Mouse (Mus musculus): Measurements from ENCODE around the gene Myh3. TPM values are rescaled to one million over a fixed set of nuclear protein-coding genes. Genes with fewer than 3 reads are reported as not detected.
A peak's percentile ranks its signal among the peaks of the same experiment; 100 is the strongest.

Gene Myh3
- polyA plus RNA-seq, 1 experiment: not detected

GRCm38 (mm10) chr11:67144559-67145265 lies 66.6 kb downstream of the Myh3 start:
- Histone ChIP-seq H3K27ac (ENCODE audit: control insufficient read depth, insufficient read depth, low read depth, low read length, poor library complexity) (peak overlapping the region; percentile 43; the same call in 1 of the 2 replicates), H3K4me1 (ENCODE audit: control insufficient read depth, insufficient read depth, low read length) (no peaks in the 10 kb centered on the region), H3K4me3 (replicated peaks; ENCODE audit: control insufficient read depth, low read depth, low read length) (no peak overlapping the region)
- WGBS: 58% methylated on average over 6 of the region's 6 CpGs
- TF ChIP-seq CTCF (IDR thresholded peaks at IDR 0.05; ENCODE audit: control insufficient read depth, insufficient read depth, low read length) (no peak), POLR2A (IDR thresholded peaks at IDR 0.05; ENCODE audit: borderline replicate concordance, control insufficient read depth, low read depth, low read length) (no peak)

- WGBS: 75% methylated on average over 5 of the region's 5 CpGs
- H3K27ac ChIP-seq (ENCODE audit: control insufficient read depth, insufficient read depth, low read depth, low read length, poor library complexity): no peak overlapping the region
Measured at GRCm38 (mm10) chr11:67145482-67146408, 67.6 kb downstream of the Myh3 start.

GRCm38 (mm10) chr11:67146409-67147282 lies 68.5 kb downstream of the Myh3 start:
- no peaks in the 10 kb centered on the region for H3K4me1 ChIP-seq (ENCODE audit: control insufficient read depth, insufficient read depth, low read length)
- H3K27ac ChIP-seq (ENCODE audit: control insufficient read depth, insufficient read depth, low read depth, low read length, poor library complexity): no peak overlapping the region
- WGBS: 65% methylated on average over 4 of the region's 4 CpGs
- no peak for TF ChIP-seq CTCF (IDR thresholded peaks at IDR 0.05; ENCODE audit: control insufficient read depth, insufficient read depth, low read length)
- no peak for TF ChIP-seq POLR2A (IDR thresholded peaks at IDR 0.05; ENCODE audit: borderline replicate concordance, control insufficient read depth, low read depth, low read length)
- H3K4me3 ChIP-seq (replicated peaks; ENCODE audit: control insufficient read depth, low read depth, low read length): no peak overlapping the region

More at GRCm38 (mm10) chr11:67145482-67146408, 67.6 kb downstream of the Myh3 start:
- Histone ChIP-seq H3K4me1 (ENCODE audit: control insufficient read depth, insufficient read depth, low read length) (no peaks in the 10 kb centered on the region), H3K4me3 (replicated peaks; ENCODE audit: control insufficient read depth, low read depth, low read length) (no peak overlapping the region)
- TF ChIP-seq CTCF (IDR thresholded peaks at IDR 0.05; ENCODE audit: control insufficient read depth, insufficient read depth, low read length) (no peak), POLR2A (IDR thresholded peaks at IDR 0.05; ENCODE audit: borderline replicate concordance, control insufficient read depth, low read depth, low read length) (no peak)

- no peaks in the 10 kb centered on the region for H3K4me1 ChIP-seq (ENCODE audit: control insufficient read depth, insufficient read depth, low read length)
- H3K27ac ChIP-seq (ENCODE audit: control insufficient read depth, insufficient read depth, low read depth, low read length, poor library complexity): no peak overlapping the region
- 87% methylated on average over 12 of the region's 12 CpGs for WGBS
- H3K4me3 ChIP-seq (replicated peaks; ENCODE audit: control insufficient read depth, low read depth, low read length): no peak overlapping the region
- TF ChIP-seq POLR2A (IDR thresholded peaks at IDR 0.05; ENCODE audit: borderline replicate concordance, control insufficient read depth, low read depth, low read length): no peak
- no peak for TF ChIP-seq CTCF (IDR thresholded peaks at IDR 0.05; ENCODE audit: control insufficient read depth, insufficient read depth, low read length)
Measured at GRCm38 (mm10) chr11:67147283-67147921, 69.3 kb downstream of the Myh3 start.

- Histone ChIP-seq H3K4me1 (ENCODE audit: control insufficient read depth, insufficient read depth, low read length) (no peaks in the 10 kb centered on the region), H3K4me3 (replicated peaks; ENCODE audit: control insufficient read depth, low read depth, low read length) (no peak overlapping the region), H3K27ac (ENCODE audit: control insufficient read depth, insufficient read depth, low read depth, low read length, poor library complexity) (no peak overlapping the region)
- WGBS: 76% methylated on average over 4 of the region's 4 CpGs
- TF ChIP-seq CTCF (IDR thresholded peaks at IDR 0.05; ENCODE audit: control insufficient read depth, insufficient read depth, low read length): no peak
- TF ChIP-seq POLR2A (IDR thresholded peaks at IDR 0.05; ENCODE audit: borderline replicate concordance, control insufficient read depth, low read depth, low read length): no peak
Measured at GRCm38 (mm10) chr11:67148286-67149012, 70.3 kb downstream of the Myh3 start.

- 77% methylated on average over 2 of the region's 2 CpGs for WGBS
- Histone ChIP-seq H3K4me3 (replicated peaks; ENCODE audit: control insufficient read depth, low read depth, low read length) (no peak overlapping the region), H3K4me1 (ENCODE audit: control insufficient read depth, insufficient read depth, low read length) (no peaks in the 10 kb centered on the region), H3K27ac (ENCODE audit: control insufficient read depth, insufficient read depth, low read depth, low read length, poor library complexity) (no peak overlapping the region)
- no peak for TF ChIP-seq POLR2A (IDR thresholded peaks at IDR 0.05; ENCODE audit: borderline replicate concordance, control insufficient read depth, low read depth, low read length)
- TF ChIP-seq CTCF (IDR thresholded peaks at IDR 0.05; ENCODE audit: control insufficient read depth, insufficient read depth, low read length): no peak
Measured at GRCm38 (mm10) chr11:67150237-67150636, 72.1 kb downstream of the Myh3 start.

GRCm38 (mm10) chr11:67151159-67151558 lies 73.1 kb downstream of the Myh3 start:
- Histone ChIP-seq H3K4me1 (ENCODE audit: control insufficient read depth, insufficient read depth, low read length) (no peaks in the 10 kb centered on the region), H3K4me3 (replicated peaks; ENCODE audit: control insufficient read depth, low read depth, low read length) (no peak overlapping the region), H3K27ac (ENCODE audit: control insufficient read depth, insufficient read depth, low read depth, low read length, poor library complexity) (no peak overlapping the region)
- 68% methylated on average over 3 of the region's 3 CpGs for WGBS
- TF ChIP-seq CTCF (IDR thresholded peaks at IDR 0.05; ENCODE audit: control insufficient read depth, insufficient read depth, low read length): no peak
- no peak for TF ChIP-seq POLR2A (IDR thresholded peaks at IDR 0.05; ENCODE audit: borderline replicate concordance, control insufficient read depth, low read depth, low read length)

Other genes starting within 250 kb of the Myh3 start
- not detected in 2 replicates for gene Pirt, start 166.3 kb upstream of the Myh3 start, polyA plus RNA-seq (2011; ENCODE audit: insufficient read depth, insufficient read length, low replicate concordance, missing spikeins)
- not detected in 2 replicates for gene Tmem238l, start 121.7 kb upstream of the Myh3 start, polyA plus RNA-seq (2011; ENCODE audit: insufficient read depth, insufficient read length, low replicate concordance, missing spikeins)
- gene Tmem220, start 53.1 kb upstream of the Myh3 start, polyA plus RNA-seq (2011; ENCODE audit: insufficient read depth, insufficient read length, low replicate concordance, missing spikeins): 0.61 TPM in 1 of 2 replicates, not detected in the other
- gene Adprm, start 25.7 kb upstream of the Myh3 start, polyA plus RNA-seq (2011; ENCODE audit: insufficient read depth, insufficient read length, low replicate concordance, missing spikeins): 6.9 and 15.4 TPM in 2 replicates
- gene Sco1, start 25.6 kb upstream of the Myh3 start, polyA plus RNA-seq (2011; ENCODE audit: insufficient read depth, insufficient read length, low replicate concordance, missing spikeins): 3.2 and 5.0 TPM in 2 replicates
- 1.7 and 6.8 TPM in 2 replicates for gene Myh2, start 92.7 kb downstream of the Myh3 start, polyA plus RNA-seq (2011; ENCODE audit: insufficient read depth, insufficient read length, low replicate concordance, missing spikeins)
- gene Myh1, start 121.8 kb downstream of the Myh3 start, polyA plus RNA-seq (2011; ENCODE audit: insufficient read depth, insufficient read length, low replicate concordance, missing spikeins): 11.4 and 12.9 TPM in 2 replicates
- gene Myh4, start 159.7 kb downstream of the Myh3 start, polyA plus RNA-seq (2011; ENCODE audit: insufficient read depth, insufficient read length, low replicate concordance, missing spikeins): 1.8 and 4.4 TPM in 2 replicates
- gene Myh8, start 198.8 kb downstream of the Myh3 start, polyA plus RNA-seq (2011; ENCODE audit: insufficient read depth, insufficient read length, low replicate concordance, missing spikeins): not detected in 2 replicates
- gene Myh13, start 243.4 kb downstream of the Myh3 start, polyA plus RNA-seq (2011; ENCODE audit: insufficient read depth, insufficient read length, low replicate concordance, missing spikeins): not detected in 2 replicates